Mouse (Mus musculus): Measurements from ENCODE around the gene Cygb. TPM values are rescaled to one million over a fixed set of nuclear protein-coding genes. Genes with fewer than 3 reads are reported as not detected.
A peak's percentile ranks its signal among the peaks of the same experiment; 100 is the strongest.
"Not testable (repeated sequence)": the region's sequence is repeated elsewhere in the genome, so short reads cannot be mapped to it uniquely, and the experiment has no call there.

The Cygb gene
- polyA plus RNA-seq, 1 experiment from 2014 or later, result 3.5 TPM

GRCm38 (mm10) chr11:116642681-116643578 is 11.2 kb downstream of the Cygb start:
- Histone ChIP-seq H3K9me3 (no peaks in the 10 kb centered on the region), H3K4me2 (replicated peaks) (peak overlapping the region; percentile 54), H3K27ac (replicated peaks) (peak overlapping the region; percentile 30; the same call in 1 of the 2 replicates), H3K4me3 (peak overlapping the region; percentile 21), H3K9ac (replicated peaks) (peak overlapping the region; percentile 35; the same call in 1 of the 2 replicates), H3K27me3 (peaks cover 19% of the 10 kb centered on the region; the same call in 1 of the 2 replicates), H3K36me3 (no peaks in the 10 kb centered on the region), H3K4me1 (peaks cover 14% of the 10 kb centered on the region)
- 35% methylated on average over 14 of the region's 14 CpGs for WGBS
- peak; percentile 87 for ATAC-seq (ENCODE audit: low FRiP score, low read depth)

GRCm38 (mm10) chr11:116641731-116642130 is 12.4 kb downstream of the Cygb start:
- Histone ChIP-seq H3K36me3 (no peaks in the 10 kb centered on the region), H3K27ac (replicated peaks) (no peak overlapping the region), H3K27me3 (peaks cover 14% of the 10 kb centered on the region; the same call in 1 of the 2 replicates), H3K9ac (replicated peaks) (no peak overlapping the region), H3K9me3 (no peaks in the 10 kb centered on the region), H3K4me2 (replicated peaks) (no peak overlapping the region), H3K4me1 (peaks cover 14% of the 10 kb centered on the region), H3K4me3 (no peak overlapping the region)
- ATAC-seq (ENCODE audit: low FRiP score, low read depth), result no peak
- WGBS, result 82% methylated on average over 3 of the region's 3 CpGs

- peaks cover 12% of the 10 kb centered on the region; the same call in 1 of the 2 replicates for H3K27me3 ChIP-seq
- H3K4me2 ChIP-seq (replicated peaks), result no peak overlapping the region
- peaks cover 14% of the 10 kb centered on the region for H3K4me1 ChIP-seq
- no peak for ATAC-seq (ENCODE audit: low FRiP score, low read depth)
- H3K9me3 ChIP-seq, result no peaks in the 10 kb centered on the region
- H3K4me3 ChIP-seq, result no peak overlapping the region
- WGBS, result 52% methylated on average over 5 of the region's 5 CpGs
- H3K36me3 ChIP-seq, result no peaks in the 10 kb centered on the region
- H3K27ac ChIP-seq (replicated peaks), result no peak overlapping the region
- H3K9ac ChIP-seq (replicated peaks), result no peak overlapping the region
Observed at GRCm38 (mm10) chr11:116641168-116641567, 12.9 kb downstream of the Cygb start.

DNA sequence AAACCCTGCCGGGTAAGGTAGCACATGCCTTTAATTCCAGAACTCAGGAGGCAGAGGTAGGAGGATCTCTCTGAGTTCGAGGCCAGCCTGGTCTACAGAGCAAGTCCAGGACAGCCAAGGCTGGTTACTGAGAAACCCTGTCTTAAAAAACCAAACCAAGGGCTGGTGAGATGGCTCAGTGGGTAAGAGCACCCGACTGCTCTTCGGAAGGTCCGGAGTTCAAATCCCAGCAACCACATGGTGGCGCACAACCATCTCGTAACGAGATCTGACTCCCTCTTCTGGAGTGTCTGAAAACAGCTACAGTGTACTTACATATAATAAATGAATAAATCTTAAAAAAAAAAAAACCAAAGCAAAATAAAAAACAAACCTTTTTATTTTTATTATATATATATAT is 17.5 kb downstream of the Cygb start:
- WGBS, result 79% methylated on average over 8 of the region's 8 CpGs
- not testable (repeated sequence) for H3K27ac ChIP-seq (replicated peaks); H3K9ac ChIP-seq (replicated peaks); H3K4me3 ChIP-seq; H3K27me3 ChIP-seq; H3K4me1 ChIP-seq; H3K36me3 ChIP-seq; ATAC-seq (ENCODE audit: low FRiP score, low read depth); H3K4me2 ChIP-seq (replicated peaks); H3K9me3 ChIP-seq

- 61% methylated on average over 10 of the region's 10 CpGs for WGBS
- Histone ChIP-seq H3K4me2 (replicated peaks) (no peak overlapping the region), H3K9ac (replicated peaks) (no peak overlapping the region), H3K4me1 (no peaks in the 10 kb centered on the region), H3K4me3 (no peak overlapping the region), H3K36me3 (no peaks in the 10 kb centered on the region), H3K9me3 (no peaks in the 10 kb centered on the region), H3K27me3 (0 out of 2 replicates have a peak, but pooled peaks cover 4% of the 10 kb centered on the region), H3K27ac (replicated peaks) (no peak overlapping the region)
- ATAC-seq (ENCODE audit: low FRiP score, low read depth), result no peak
Observed at GRCm38 (mm10) chr11:116632962-116633361, 21.2 kb downstream of the Cygb start.

DNA sequence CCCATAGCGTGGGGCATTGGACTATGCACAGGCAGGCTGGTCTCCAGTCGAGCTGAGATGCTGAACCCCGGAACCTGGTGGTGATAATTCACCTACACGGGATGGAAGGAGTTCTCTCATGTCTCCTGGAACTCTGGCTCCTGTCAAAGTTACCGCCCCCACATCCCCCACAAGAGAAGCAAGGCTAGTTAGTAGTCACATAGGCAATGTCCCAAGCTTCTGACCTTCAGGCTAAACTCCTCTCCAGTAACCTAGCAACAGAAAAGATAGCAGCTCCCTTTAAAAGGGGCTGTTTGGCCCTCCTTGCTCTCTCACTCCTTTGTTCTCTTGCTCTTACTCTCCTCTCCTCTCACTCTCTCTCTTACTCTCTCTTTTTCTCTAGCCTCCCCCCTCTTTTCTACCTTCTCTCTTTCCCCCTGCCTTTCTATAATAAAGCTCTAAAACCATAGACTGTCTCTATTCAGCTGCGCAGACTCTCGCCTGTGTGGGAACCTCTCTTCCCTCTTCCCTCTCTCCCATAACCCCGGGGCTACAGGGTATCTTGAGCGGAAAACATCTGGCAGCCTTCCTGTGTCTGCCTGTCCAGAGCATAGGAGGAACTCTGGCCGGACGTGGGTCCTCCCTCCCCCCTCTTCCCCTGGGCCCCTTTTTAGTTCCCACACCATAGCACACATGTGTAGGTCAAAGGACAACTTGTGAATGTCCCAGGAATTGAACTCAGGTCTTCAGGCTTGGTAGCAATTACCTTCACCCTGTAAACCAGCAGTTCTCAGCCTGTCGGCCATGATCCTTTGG is 23.7 kb downstream of the Cygb start:
- Histone ChIP-seq H3K4me1 (no peaks in the 10 kb centered on the region), H3K4me3 (no peak overlapping the region), H3K9ac (replicated peaks) (no peak overlapping the region), H3K36me3 (no peaks in the 10 kb centered on the region), H3K27ac (replicated peaks) (no peak overlapping the region), H3K27me3 (peaks cover 9% of the 10 kb centered on the region), H3K9me3 (no peaks in the 10 kb centered on the region), H3K4me2 (replicated peaks) (no peak overlapping the region)
- no peak for ATAC-seq (ENCODE audit: low FRiP score, low read depth)
- 58% methylated on average over 12 of the region's 12 CpGs for WGBS

- no peak overlapping the region for H3K4me3 ChIP-seq
- peaks cover under 1% of the 10 kb centered on the region; the same call in 1 of the 2 replicates for H3K4me1 ChIP-seq
- ATAC-seq (ENCODE audit: low FRiP score, low read depth), result no peak
- no peak overlapping the region for H3K9ac ChIP-seq (replicated peaks)
- H3K4me2 ChIP-seq (replicated peaks), result no peak overlapping the region
- no peaks in the 10 kb centered on the region for H3K36me3 ChIP-seq
- 85% methylated on average over 6 of the region's 6 CpGs for WGBS
- no peaks in the 10 kb centered on the region for H3K9me3 ChIP-seq
- peaks cover 18% of the 10 kb centered on the region for H3K27me3 ChIP-seq
- no peak overlapping the region for H3K27ac ChIP-seq (replicated peaks)
Observed at GRCm38 (mm10) chr11:116629472-116629871, 24.6 kb downstream of the Cygb start.

- Histone ChIP-seq H3K36me3 (no peaks in the 10 kb centered on the region), H3K27ac (replicated peaks) (no peak overlapping the region), H3K27me3 (peaks cover 26% of the 10 kb centered on the region), H3K4me3 (no peak overlapping the region), H3K4me1 (peaks cover 8% of the 10 kb centered on the region), H3K4me2 (replicated peaks) (no peak overlapping the region), H3K9ac (replicated peaks) (no peak overlapping the region), H3K9me3 (no peaks in the 10 kb centered on the region)
- 61% methylated on average over 9 of the region's 9 CpGs for WGBS
- ATAC-seq (ENCODE audit: low FRiP score, low read depth), result peak; percentile 63; the same call in 1 of the 2 replicates
Observed at GRCm38 (mm10) chr11:116628712-116629111, 25.4 kb downstream of the Cygb start.

- Histone ChIP-seq H3K36me3 (no peaks in the 10 kb centered on the region), H3K9me3 (no peaks in the 10 kb centered on the region), H3K9ac (replicated peaks) (no peak overlapping the region), H3K4me1 (peaks cover 12% of the 10 kb centered on the region), H3K27ac (replicated peaks) (no peak overlapping the region), H3K4me3 (no peak overlapping the region), H3K4me2 (replicated peaks) (no peak overlapping the region), H3K27me3 (peaks cover 39% of the 10 kb centered on the region)
- no peak for ATAC-seq (ENCODE audit: low FRiP score, low read depth)
- 36% methylated on average over 10 of the region's 10 CpGs for WGBS
Observed at GRCm38 (mm10) chr11:116627072-116628020, 26.8 kb downstream of the Cygb start.

DNA sequence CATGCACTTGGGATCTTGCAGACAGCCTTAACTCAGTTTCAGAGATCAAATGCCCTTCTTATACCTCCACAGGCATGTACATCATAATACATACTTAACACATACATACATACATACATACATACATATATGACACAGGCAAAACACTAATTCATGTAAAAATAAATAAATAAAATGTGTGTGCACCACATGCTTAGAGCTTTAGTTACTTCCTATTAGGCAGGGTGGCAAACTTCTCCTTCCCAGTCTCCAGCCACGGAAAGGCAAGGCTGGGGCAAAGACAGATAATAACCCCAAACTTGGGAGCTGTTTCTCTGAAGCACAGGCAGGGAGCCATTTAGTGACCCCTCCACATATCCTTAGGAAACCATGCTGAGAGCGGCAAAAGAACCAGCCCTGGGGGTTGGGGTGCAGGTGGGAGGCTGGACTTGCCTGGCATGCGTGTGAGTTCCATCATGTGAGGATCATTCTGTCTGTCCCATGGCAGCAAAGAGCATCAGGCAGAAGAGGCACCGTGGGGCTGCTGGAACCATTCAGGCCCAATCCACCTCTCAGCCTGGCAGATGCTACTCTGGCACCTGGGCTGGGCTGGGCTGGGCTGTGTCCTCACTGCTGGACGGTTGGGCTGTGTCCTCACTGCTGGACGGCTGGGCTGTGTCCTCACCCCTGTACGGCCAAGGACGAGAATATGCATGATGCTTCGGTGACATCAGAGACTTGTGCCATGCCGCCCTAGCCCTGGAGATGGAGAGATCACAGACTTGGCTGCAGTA is 27.6 kb downstream of the Cygb start, which contains the start of gene Rhbdf2:
Gene Rhbdf2, minus strand, starts transcription at position 721 of the 773 bp plus-strand sequence.
- no peaks in the 10 kb centered on the region for H3K9me3 ChIP-seq
- WGBS, result 74% methylated on average over 10 of the region's 10 CpGs
- H3K9ac ChIP-seq (replicated peaks), result no peak within 1 kb of the TSS
- H3K4me1 ChIP-seq, result peaks cover 13% of the 10 kb centered on the region
- H3K27me3 ChIP-seq, result peaks cover 48% of the 10 kb centered on the region
- H3K4me3 ChIP-seq, result no peak within 1 kb of the TSS
- no peak for ATAC-seq (ENCODE audit: low FRiP score, low read depth)
- H3K36me3 ChIP-seq, result no peaks in the 10 kb centered on the region
- H3K4me2 ChIP-seq (replicated peaks), result no peak within 1 kb of the TSS
- H3K27ac ChIP-seq (replicated peaks), result no peak within 1 kb of the TSS
